Mouse (Mus musculus) spleen, postnatal 0 days (tissue): Measurements from ENCODE around the gene Man1a. TPM values are rescaled to one million over a fixed set of nuclear protein-coding genes. Genes with fewer than 3 reads are reported as not detected.

Experiments
- polyA plus RNA-seq: library from polyadenylated mRNA; unstranded; fragments of >200 nt; fragmentation: Nextera tagmentation; extraction: Ambion mirVana; gene quantifications from 2 replicates; pipeline ENCODE4 v1.2.1, GENCODE M21; 2015

Gene Man1a
- polyA plus RNA-seq: 11.6 and 12.5 TPM in 2 replicates

DNA sequence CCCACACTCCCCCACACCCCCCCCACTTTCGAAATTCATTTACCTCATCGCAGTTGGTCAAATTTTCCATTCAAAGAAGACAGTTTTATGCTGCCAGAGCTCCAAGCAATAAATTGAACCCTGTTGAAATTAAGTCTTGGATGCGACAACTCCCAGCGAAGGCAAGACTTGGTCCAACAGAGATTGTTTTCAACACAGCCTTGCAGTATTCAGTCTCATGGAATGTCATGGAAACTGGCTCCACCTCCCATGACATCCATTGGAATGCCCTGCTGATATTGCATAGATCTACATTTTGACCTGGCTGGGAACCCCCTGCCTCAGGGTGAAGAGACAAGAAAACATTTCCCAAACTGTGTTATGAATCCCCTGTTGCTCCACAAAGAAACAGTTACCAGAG lies at the start of gene Man1a:
Man1a (minus strand) TSS at position 190 of the 400 bp plus-strand sequence.

